Mouse (Mus musculus): ENCODE measurements at regions not wholly inside any gene's neighbourhood (a gene's known extent, or its start where the extent isn't known, plus 50 kb on each side); places are given as distances from the start of the nearest gene placed in this dataset.
A peak's percentile ranks its signal among the peaks of the same experiment; 100 is the strongest.

DNA sequence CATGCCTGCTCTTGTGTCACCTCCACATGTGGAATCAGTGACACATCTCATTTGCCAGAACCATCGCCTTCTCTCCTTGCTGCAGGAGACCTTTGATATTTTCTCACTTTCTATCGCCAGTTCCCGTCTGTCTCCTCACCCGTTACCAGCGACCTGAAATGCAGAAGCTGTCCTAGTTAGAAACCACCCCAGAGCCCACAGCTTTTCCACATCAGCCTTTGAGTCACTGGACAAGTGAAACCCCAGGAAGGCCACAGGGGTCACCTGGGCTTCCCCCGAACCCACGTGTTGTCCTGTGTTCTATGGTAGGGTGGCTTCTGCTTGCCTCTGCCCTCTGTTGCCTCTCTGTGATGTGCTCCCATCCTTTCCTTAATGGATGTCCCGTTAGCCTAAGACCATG, 149.7 kb downstream of the 4933412E24Rik start:
- Histone ChIP-seq H3K4me1 (ENCODE audit: control insufficient read depth, insufficient read depth, low read length) (no peaks in the 10 kb centered on the region), H3K36me3 (ENCODE audit: control insufficient read depth, insufficient read depth, low read length) (no peaks in the 10 kb centered on the region), H3K79me2 (ENCODE audit: control insufficient read depth, insufficient read depth, low read length) (no peaks in the 10 kb centered on the region), H3K27me3 (ENCODE audit: control insufficient read depth, insufficient read depth, low read length) (no peaks in the 10 kb centered on the region), H3K4me3 (ENCODE audit: insufficient read depth, low read depth, low read length) (no peak overlapping the region), H3K27ac (replicated peaks; ENCODE audit: insufficient read depth, low read depth, low read length) (no peak overlapping the region), H3K9ac (ENCODE audit: low read depth, low read length) (no peak overlapping the region)
- WGBS, result 80% methylated on average over 8 of the region's 8 CpGs
- no peak for DNase-seq (ENCODE audit: extremely low read depth, low read depth, low spot score)
- no peak for TF ChIP-seq POLR2A (IDR thresholded peaks at IDR 0.05; ENCODE audit: extremely low read depth, insufficient read depth, low read length)
- TF ChIP-seq CTCF (IDR thresholded peaks at IDR 0.05; ENCODE audit: low read depth, low read length), result no peak

DNA sequence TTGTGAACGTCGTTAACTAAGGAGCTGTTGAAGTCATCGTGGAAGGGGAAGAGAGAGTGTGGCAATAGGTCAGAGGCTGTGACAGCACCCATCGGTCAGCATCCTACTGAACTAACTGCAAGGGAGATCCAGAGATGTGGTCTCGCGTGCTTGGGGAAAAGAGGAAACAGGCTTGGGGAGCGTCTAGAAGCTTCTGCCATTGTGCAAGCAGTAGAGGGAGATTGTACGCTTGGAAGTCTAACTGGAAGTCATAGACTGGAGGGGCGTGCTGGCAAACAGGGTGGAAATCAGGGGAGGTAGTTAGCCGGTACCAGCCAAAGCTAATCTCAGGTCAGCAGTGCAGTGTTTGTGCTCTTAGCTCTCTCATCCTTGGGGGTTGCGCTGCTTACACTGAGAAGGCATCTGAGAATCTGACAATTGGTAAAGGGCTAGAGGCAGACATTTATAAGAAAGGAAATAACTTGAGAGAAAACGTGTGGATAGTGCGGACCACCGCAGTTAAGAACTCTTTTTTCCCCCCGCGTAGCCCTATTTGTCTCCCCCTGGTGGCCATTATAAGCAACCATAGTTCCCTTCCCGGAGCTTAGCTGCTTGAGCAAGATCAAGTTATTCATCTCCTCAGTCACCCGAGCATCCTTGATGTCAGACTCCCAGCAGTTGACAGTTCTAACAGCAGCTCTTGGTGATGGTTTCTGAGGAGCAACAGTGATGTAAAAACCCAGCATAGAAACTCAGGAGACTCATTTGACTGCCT, 151.5 kb downstream of the 4933412E24Rik start:
- no peaks in the 10 kb centered on the region for H3K4me1 ChIP-seq (ENCODE audit: control insufficient read depth, insufficient read depth, low read length)
- DNase-seq (ENCODE audit: extremely low read depth, low read depth, low spot score), result peak; percentile 32
- no peaks in the 10 kb centered on the region for H3K27me3 ChIP-seq (ENCODE audit: control insufficient read depth, insufficient read depth, low read length)
- H3K79me2 ChIP-seq (ENCODE audit: control insufficient read depth, insufficient read depth, low read length), result no peaks in the 10 kb centered on the region
- no peaks in the 10 kb centered on the region for H3K36me3 ChIP-seq (ENCODE audit: control insufficient read depth, insufficient read depth, low read length)
- no peak overlapping the region for H3K27ac ChIP-seq (replicated peaks; ENCODE audit: insufficient read depth, low read depth, low read length)
- 46% methylated on average over 18 of the region's 18 CpGs for WGBS
- H3K9ac ChIP-seq (ENCODE audit: low read depth, low read length), result no peak overlapping the region
- TF ChIP-seq POLR2A (IDR thresholded peaks at IDR 0.05; ENCODE audit: extremely low read depth, insufficient read depth, low read length) (no peak), CTCF (IDR thresholded peaks at IDR 0.05; ENCODE audit: low read depth, low read length) (peak; percentile 29; the same call in 1 of the 2 replicates)
- no peak overlapping the region for H3K4me3 ChIP-seq (ENCODE audit: insufficient read depth, low read depth, low read length)

DNA sequence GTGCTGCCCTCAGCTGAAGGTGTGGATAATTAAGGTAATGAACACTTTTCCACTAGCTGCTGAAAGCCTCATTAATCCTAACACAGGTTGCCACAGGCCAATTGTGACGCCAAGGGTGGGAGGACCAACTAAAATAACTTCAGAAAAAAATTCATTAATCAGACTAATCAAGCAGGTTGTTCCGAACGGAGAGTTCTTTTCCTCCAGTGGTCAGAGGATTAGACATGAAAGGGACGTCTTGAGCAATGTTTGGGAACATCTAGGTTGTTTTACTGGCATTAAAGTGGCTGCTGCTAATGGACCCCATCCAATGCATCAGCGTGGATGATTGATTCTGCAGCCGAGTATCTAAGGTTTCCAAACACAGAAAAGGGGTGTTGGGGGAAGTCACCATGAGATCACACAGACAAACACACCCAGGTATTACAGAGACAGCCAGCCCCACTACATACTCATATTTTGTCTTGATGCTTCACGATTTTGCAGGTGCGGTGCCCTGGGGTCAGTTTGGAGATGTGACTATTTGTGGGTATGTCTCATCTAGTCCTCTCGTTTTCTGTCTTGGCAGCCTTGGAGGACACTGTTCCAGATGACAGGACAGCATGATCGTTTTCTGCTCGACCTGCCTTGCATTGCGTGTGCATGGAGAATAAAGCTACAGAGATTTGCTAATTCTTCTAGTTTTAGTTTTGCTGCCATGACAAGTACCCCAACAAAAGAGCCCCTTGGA, 164.0 kb downstream of the 4933412E24Rik start:
- no peak overlapping the region for H3K27ac ChIP-seq (replicated peaks; ENCODE audit: insufficient read depth, low read depth, low read length)
- no peak for DNase-seq (ENCODE audit: extremely low read depth, low read depth, low spot score)
- no peak overlapping the region for H3K4me3 ChIP-seq (ENCODE audit: insufficient read depth, low read depth, low read length)
- no peaks in the 10 kb centered on the region for H3K36me3 ChIP-seq (ENCODE audit: control insufficient read depth, insufficient read depth, low read length)
- H3K27me3 ChIP-seq (ENCODE audit: control insufficient read depth, insufficient read depth, low read length), result no peaks in the 10 kb centered on the region
- H3K79me2 ChIP-seq (ENCODE audit: control insufficient read depth, insufficient read depth, low read length), result no peaks in the 10 kb centered on the region
- no peak overlapping the region for H3K9ac ChIP-seq (ENCODE audit: low read depth, low read length)
- H3K4me1 ChIP-seq (ENCODE audit: control insufficient read depth, insufficient read depth, low read length), result no peaks in the 10 kb centered on the region
- WGBS, result 78% methylated on average over 12 of the region's 12 CpGs
- no peak for TF ChIP-seq POLR2A (IDR thresholded peaks at IDR 0.05; ENCODE audit: extremely low read depth, insufficient read depth, low read length)
- no peak for TF ChIP-seq CTCF (IDR thresholded peaks at IDR 0.05; ENCODE audit: low read depth, low read length)

DNA sequence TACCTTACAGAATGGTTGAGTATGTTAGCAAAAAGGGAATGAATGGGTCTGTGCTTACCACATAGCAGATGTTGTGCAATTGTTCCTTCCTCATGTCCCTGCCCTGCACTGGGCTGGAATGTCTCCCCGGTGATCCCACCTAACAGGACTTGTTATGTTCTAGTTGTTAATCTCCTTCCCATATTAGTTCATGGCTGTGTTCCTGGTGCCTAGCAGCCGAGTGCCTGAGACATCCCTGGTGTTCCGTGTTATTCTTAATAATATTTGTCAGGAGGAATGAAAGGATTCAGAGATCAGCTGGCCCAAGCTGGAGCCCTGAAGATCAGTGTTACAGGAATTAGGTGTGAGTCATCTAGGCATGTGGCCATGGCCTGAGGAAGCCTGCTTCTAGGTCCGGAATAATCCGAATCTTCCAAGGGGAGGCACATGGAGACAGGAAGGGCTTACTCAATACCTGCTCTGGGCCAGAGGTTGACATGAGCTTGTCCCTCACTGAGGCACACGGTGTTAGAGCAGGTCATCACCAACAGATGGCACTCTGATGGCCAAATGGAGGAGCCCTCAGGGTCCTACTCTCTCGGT, 171.2 kb downstream of the 4933412E24Rik start:
- H3K27ac ChIP-seq (replicated peaks; ENCODE audit: insufficient read depth, low read depth, low read length), result no peak overlapping the region
- H3K9ac ChIP-seq (ENCODE audit: low read depth, low read length), result no peak overlapping the region
- TF ChIP-seq POLR2A (IDR thresholded peaks at IDR 0.05; ENCODE audit: extremely low read depth, insufficient read depth, low read length), result no peak
- H3K79me2 ChIP-seq (ENCODE audit: control insufficient read depth, insufficient read depth, low read length), result no peaks in the 10 kb centered on the region
- no peak overlapping the region for H3K4me3 ChIP-seq (ENCODE audit: insufficient read depth, low read depth, low read length)
- H3K36me3 ChIP-seq (ENCODE audit: control insufficient read depth, insufficient read depth, low read length), result no peaks in the 10 kb centered on the region
- no peaks in the 10 kb centered on the region for H3K27me3 ChIP-seq (ENCODE audit: control insufficient read depth, insufficient read depth, low read length)
- no peaks in the 10 kb centered on the region for H3K4me1 ChIP-seq (ENCODE audit: control insufficient read depth, insufficient read depth, low read length)
- DNase-seq (ENCODE audit: extremely low read depth, low read depth, low spot score), result no peak
- 61% methylated on average over 7 of the region's 7 CpGs for WGBS

DNA sequence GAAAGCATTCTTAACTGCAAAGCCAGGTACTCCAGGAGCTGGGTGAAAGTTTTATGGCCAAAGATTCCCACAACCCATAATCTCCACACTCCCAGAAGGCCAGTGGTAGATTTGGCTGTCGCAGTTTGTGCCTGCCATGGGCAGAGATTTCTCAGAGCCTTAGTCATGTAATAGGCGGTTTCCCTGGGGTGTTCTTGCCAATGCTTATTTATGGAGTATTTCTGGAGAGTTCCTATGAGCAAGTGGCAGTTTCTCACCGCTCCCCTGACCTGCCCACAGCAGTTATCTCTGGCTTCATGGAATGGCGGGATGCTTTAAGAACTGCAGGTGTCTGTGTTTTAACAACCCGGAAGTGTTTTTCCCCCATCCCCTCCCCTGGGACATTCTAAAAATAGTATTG, 179.8 kb downstream of the 4933412E24Rik start:
- Histone ChIP-seq H3K79me2 (ENCODE audit: control insufficient read depth, insufficient read depth, low read length) (no peaks in the 10 kb centered on the region), H3K27me3 (ENCODE audit: control insufficient read depth, insufficient read depth, low read length) (no peaks in the 10 kb centered on the region), H3K4me3 (ENCODE audit: insufficient read depth, low read depth, low read length) (no peak overlapping the region), H3K9ac (ENCODE audit: low read depth, low read length) (no peak overlapping the region), H3K27ac (replicated peaks; ENCODE audit: insufficient read depth, low read depth, low read length) (no peak overlapping the region), H3K4me1 (ENCODE audit: control insufficient read depth, insufficient read depth, low read length) (no peaks in the 10 kb centered on the region), H3K36me3 (ENCODE audit: control insufficient read depth, insufficient read depth, low read length) (no peaks in the 10 kb centered on the region)
- 92% methylated on average over 5 of the region's 5 CpGs for WGBS
- no peak for DNase-seq (ENCODE audit: extremely low read depth, low read depth, low spot score)
- TF ChIP-seq CTCF (IDR thresholded peaks at IDR 0.05; ENCODE audit: low read depth, low read length), result no peak
- TF ChIP-seq POLR2A (IDR thresholded peaks at IDR 0.05; ENCODE audit: extremely low read depth, insufficient read depth, low read length), result no peak

All from liver, adult 2 months (tissue).